Mouse (Mus musculus) hindlimb bud, embryonic 11.5 days (tissue): Measurements from ENCODE around the gene Olfr603.
"Not testable (repeated sequence)": the region's sequence is repeated elsewhere in the genome, so short reads cannot be mapped to it uniquely, and the experiment has no call there.

ENCODE experiments used
- DNase-seq: peaks from one replicate; pipeline ENCODE4 v3.0.0-alpha.2; 2012; ENCODE audit warnings: low read depth, low spot score; ENCODE audit errors: extremely low spot score

The Olfr603 gene

GRCm38 (mm10) chr7:103386077-103386476, at the start of gene Olfr603:
Gene Olfr603, minus strand, starts transcription at chr7:103386177.
- no peak for DNase-seq

DNA sequence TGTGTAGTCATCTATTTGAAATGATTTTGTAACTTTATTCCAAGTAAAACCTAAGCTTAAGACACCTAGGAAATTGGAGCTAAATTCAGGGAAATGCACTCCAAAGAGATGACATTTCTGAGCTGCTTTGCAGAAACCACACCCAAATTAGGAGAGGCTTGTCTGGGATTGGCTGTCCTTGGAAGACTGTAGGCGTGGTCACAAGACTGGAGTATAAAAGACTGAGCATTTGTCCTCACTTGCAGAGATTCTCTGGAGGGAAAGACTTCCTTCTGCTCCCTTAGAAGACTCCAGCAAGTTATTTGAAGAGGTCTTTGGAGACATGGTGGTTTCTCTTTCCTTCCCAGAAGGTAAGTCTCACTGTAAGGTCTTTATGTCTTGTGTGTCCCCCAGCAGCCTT, 28.8 kb upstream of the Olfr603 start, which contains the start of gene Usp17lc:
Usp17lc (plus strand) TSS at position 301 of the 400 bp plus-strand sequence.
- not testable (repeated sequence) for DNase-seq

DNA sequence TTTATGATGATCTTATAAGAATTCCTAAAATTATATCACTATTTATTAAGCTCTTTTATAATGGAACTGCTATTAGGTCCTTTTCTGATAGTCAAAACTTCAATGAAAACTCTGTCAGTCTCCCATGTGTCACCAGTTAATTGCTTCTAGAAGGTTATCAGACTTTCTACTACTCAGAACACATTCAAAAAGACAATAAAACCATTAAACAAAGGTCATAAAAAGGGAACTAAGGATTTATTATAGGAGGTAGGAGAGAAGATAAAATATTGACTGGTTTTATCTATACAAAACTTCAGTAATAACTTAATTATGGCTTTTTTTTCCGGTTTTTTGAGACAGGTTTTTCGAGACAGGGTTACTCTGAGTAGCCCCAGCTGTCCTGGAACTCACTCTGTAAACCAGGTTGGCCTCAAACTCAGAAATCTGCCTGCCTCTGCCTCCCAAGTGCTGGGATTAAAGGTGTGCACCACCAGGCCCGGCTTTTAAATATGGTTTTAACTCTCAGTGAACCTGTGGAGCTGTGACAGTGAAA, 20.6 kb upstream of the Olfr603 start:
- DNase-seq, result not testable (repeated sequence)

DNA sequence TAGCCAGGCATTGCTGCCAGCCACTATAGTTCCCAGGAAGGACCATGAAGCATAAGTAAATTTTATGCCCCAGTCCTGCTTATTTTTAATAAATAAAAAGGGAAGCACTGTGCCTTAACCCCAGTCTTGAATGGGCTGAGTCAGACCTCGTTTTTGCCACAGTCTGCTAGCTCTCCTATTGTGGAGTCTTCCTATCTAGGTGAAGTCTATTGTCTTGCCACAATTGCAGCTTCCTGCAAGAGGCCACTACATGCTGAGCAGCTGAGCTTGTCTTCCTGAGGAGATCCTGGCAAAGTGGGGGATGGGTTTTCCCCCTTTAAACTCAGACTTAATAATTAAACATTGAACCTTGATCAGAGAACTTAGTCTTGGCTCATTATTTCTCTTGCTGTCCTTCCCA, 13.0 kb upstream of the Olfr603 start:
- DNase-seq, result no peak

- DNase-seq, result no peak
These were observed 11.8 kb upstream of the Olfr603 start for GRCm38 (mm10) chr7:103397758-103398157.

GRCm38 (mm10) chr7:103362555-103362954, 23.4 kb downstream of the Olfr603 start, which contains the start of gene Olfr601:
Gene Olfr601, minus strand, starts transcription at chr7:103362655.
- DNase-seq, result no peak

- no peak for DNase-seq
These were observed 36.4 kb downstream of the Olfr603 start, which contains the start of gene Olfr600 for GRCm38 (mm10) chr7:103349569-103349968. Gene Olfr600, minus strand, starts transcription at chr7:103349669.

DNA sequence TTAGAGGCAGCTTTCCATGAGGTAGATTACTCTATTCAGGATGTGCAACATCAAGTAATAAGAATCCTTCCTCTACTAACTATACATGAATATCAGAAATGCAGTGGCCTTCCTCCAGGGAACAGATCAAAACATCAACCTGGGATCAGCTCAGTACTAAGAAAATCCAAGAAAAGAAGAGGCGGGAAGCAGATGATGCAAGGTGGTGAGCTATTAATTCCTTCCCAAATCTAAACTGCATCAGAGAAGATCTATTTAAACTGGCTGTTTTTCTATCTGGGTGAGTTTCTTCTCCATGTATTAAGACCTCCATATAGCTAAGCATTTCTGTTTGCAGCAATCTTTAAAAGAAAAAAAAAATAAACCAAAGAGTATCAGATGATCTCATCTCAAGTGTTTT, 50.4 kb downstream of the Olfr603 start, which contains the start of gene Olfr599:
Olfr599 (plus strand) TSS at position 301 of the 400 bp plus-strand sequence.
- no peak for DNase-seq
